ENCODE assay signal across 8 mouse cellular contexts in the genomic region with DNA sequence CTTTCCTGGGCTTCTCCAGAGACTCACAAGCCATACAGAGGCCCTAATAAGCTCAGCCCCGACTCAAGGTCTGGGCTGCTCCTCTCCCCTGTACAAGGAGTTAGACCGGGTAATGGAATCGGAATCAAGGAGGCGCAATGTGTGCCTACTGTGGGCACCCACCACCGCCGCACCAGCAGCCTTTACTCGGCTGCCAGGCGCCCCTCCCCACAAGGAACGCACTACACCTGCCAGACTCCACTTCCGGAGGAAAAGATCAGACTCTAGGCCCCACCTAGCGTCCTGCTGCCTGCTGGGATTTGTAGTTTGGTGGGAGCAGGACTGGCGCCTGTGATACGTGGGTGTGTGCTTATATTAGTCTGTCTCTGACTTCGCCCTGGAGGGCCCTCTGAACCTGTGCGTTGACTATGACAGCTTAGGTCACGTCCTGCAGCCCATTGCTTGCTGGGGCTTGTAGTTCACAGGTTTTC. TPM values are rescaled to one million over a fixed set of nuclear protein-coding genes. Genes with fewer than 3 reads are reported as not detected.
A peak's percentile ranks its signal among the peaks of the same experiment; 100 is the strongest.
DNase-seq lines count a peak whose midpoint lies in the region; ATAC-seq lines count a peak whose summit lies in the region.

No protein-coding gene starts in this region.

- peak overlapping the region; percentile 61 for H3K9ac ChIP-seq in heart, embryonic 16.5 days (ENCODE audit: low read length)
- H3K9ac ChIP-seq in liver, embryonic 15.5 days, result peak overlapping the region; percentile 64
- H3K9ac ChIP-seq in neural tube, embryonic 12.5 days, result peak overlapping the region; percentile 59

- 2% methylated on average over 16 of the region's 16 CpGs for WGBS in forebrain, embryonic 10.5 days
- 3% methylated on average over 16 of the region's 16 CpGs for WGBS in heart, embryonic 16.5 days
- WGBS in liver, embryonic 15.5 days (ENCODE audit: insufficient replicate concordance), result 4% methylated on average over 16 of the region's 16 CpGs
- WGBS in neural tube, embryonic 12.5 days, result 2% methylated on average over 16 of the region's 16 CpGs

- no peaks in the 10 kb centered on the region for H3K36me3 ChIP-seq in forebrain, embryonic 10.5 days (replicated peaks)
- no peaks in the 10 kb centered on the region for H3K36me3 ChIP-seq in heart, embryonic 16.5 days (ENCODE audit: control insufficient read depth, insufficient read depth)
- no peaks in the 10 kb centered on the region for H3K36me3 ChIP-seq in liver, embryonic 15.5 days (replicated peaks)
- no peaks in the 10 kb centered on the region for H3K36me3 ChIP-seq in neural tube, embryonic 12.5 days

- peak overlapping the region; percentile 85 for H3K27ac ChIP-seq in forebrain, embryonic 10.5 days
- H3K27ac ChIP-seq in heart, embryonic 16.5 days (ENCODE audit: low read length), result peak overlapping the region; percentile 3; the same call in 1 of the 2 replicates
- H3K27ac ChIP-seq in liver, embryonic 15.5 days (replicated peaks), result peak overlapping the region; percentile 65; the same call in 1 of the 2 replicates
- H3K27ac ChIP-seq in neural tube, embryonic 12.5 days, result no peak overlapping the region

- peak overlapping the region; percentile 59 for H3K4me2 ChIP-seq in heart, embryonic 16.5 days (ENCODE audit: low read depth, low read length)
- H3K4me2 ChIP-seq in liver, embryonic 15.5 days, result peak overlapping the region; percentile 78
- peak overlapping the region; percentile 66 for H3K4me2 ChIP-seq in neural tube, embryonic 12.5 days (replicated peaks)

- H3K4me1 ChIP-seq in forebrain, embryonic 10.5 days, result peaks cover 28% of the 10 kb centered on the region
- peaks cover 16% of the 10 kb centered on the region for H3K4me1 ChIP-seq in heart, embryonic 16.5 days (ENCODE audit: control insufficient read depth, insufficient read depth, low read length)
- H3K4me1 ChIP-seq in liver, embryonic 15.5 days (replicated peaks), result peaks cover 35% of the 10 kb centered on the region
- peaks cover 13% of the 10 kb centered on the region; the same call in 1 of the 2 replicates for H3K4me1 ChIP-seq in neural tube, embryonic 12.5 days

- DNase-seq in CD8-positive naive resting alpha-beta T cell, adult 2 months (ENCODE audit: low read depth in 2 of 2, low spot score in 2 of 2), result peak; percentile 76 to 82
- peak; percentile 73 for DNase-seq in c-Kit-positive CD71-negative TER-119-negative erythroid progenitor cells, embryonic 14.5 days (ENCODE audit: low read depth)
- peak; percentile 72 for DNase-seq in forebrain, embryonic 10.5 days (ENCODE audit: extremely low spot score, low spot score)
- peak; percentile 89 to 94 for DNase-seq in kidney, postnatal 36 days
- DNase-seq in telencephalon, adult 2 months (ENCODE audit: low read depth, low spot score), result peak; percentile 96

- peak; percentile 98 for ATAC-seq in heart, embryonic 16.5 days (replicated peaks; ENCODE audit: extremely low read depth, insufficient read depth, low FRiP score)
- ATAC-seq in liver, embryonic 15.5 days (ENCODE audit: insufficient read depth), result peak; percentile 98
- ATAC-seq in neural tube, embryonic 12.5 days (ENCODE audit: low FRiP score, low read depth), result peak; percentile 87

- peak overlapping the region; percentile 64 for H3K4me3 ChIP-seq in forebrain, embryonic 10.5 days
- H3K4me3 ChIP-seq in heart, embryonic 16.5 days (ENCODE audit: low read length), result peak overlapping the region; percentile 54
- peak overlapping the region; percentile 65 for H3K4me3 ChIP-seq in liver, embryonic 15.5 days (replicated peaks)
- peak overlapping the region; percentile 39 for H3K4me3 ChIP-seq in neural tube, embryonic 12.5 days

- H3K9me3 ChIP-seq in forebrain, embryonic 10.5 days, result no peaks in the 10 kb centered on the region
- no peaks in the 10 kb centered on the region for H3K9me3 ChIP-seq in heart, embryonic 16.5 days (replicated peaks; ENCODE audit: control insufficient read depth, low read length)
- no peaks in the 10 kb centered on the region for H3K9me3 ChIP-seq in liver, embryonic 15.5 days (replicated peaks)
- H3K9me3 ChIP-seq in neural tube, embryonic 12.5 days, result no peaks in the 10 kb centered on the region

- H3K27me3 ChIP-seq in forebrain, embryonic 10.5 days (ENCODE audit: poor library complexity, severe bottlenecking), result peaks cover 3% of the 10 kb centered on the region
- H3K27me3 ChIP-seq in heart, embryonic 16.5 days (ENCODE audit: control insufficient read depth, insufficient read depth, low read length), result no peaks in the 10 kb centered on the region
- no peaks in the 10 kb centered on the region for H3K27me3 ChIP-seq in liver, embryonic 15.5 days
- H3K27me3 ChIP-seq in neural tube, embryonic 12.5 days (replicated peaks), result no peaks in the 10 kb centered on the region

RNA-seq across cellular contexts. Expression of a gene that starts 5.6 kb away (rescaled TPM):
- polyA plus RNA-seq in forebrain, embryonic 10.5 days (2016; fragmentation: Nextera tagmentation; extraction: Ambion mirVana), result 8.9 and 10.5 TPM in 2 replicates
- 32.3 and 32.8 TPM in 2 replicates for polyA plus RNA-seq in heart, embryonic 16.5 days (2015; fragmentation: Nextera tagmentation; extraction: Ambion mirVana)
- 20.4 and 23.8 TPM in 2 replicates for polyA plus RNA-seq in liver, embryonic 15.5 days (2015; fragmentation: Nextera tagmentation; extraction: Ambion mirVana)
- polyA plus RNA-seq in neural tube, embryonic 12.5 days (2016; fragmentation: Nextera tagmentation; extraction: Ambion mirVana), result 11.6 and 13.7 TPM in 2 replicates

RNA-seq across cellular contexts. Expression of a gene that starts 17.1 kb away (rescaled TPM):
- 0.11 and 0.30 TPM in 2 replicates for polyA plus RNA-seq in forebrain, embryonic 10.5 days (2016; fragmentation: Nextera tagmentation; extraction: Ambion mirVana)
- polyA plus RNA-seq in heart, embryonic 16.5 days (2015; fragmentation: Nextera tagmentation; extraction: Ambion mirVana), result 0.16 TPM in 1 of 2 replicates, not detected in the other
- polyA plus RNA-seq in liver, embryonic 15.5 days (2015; fragmentation: Nextera tagmentation; extraction: Ambion mirVana), result not detected in 2 replicates
- 0.34 and 0.96 TPM in 2 replicates for polyA plus RNA-seq in neural tube, embryonic 12.5 days (2016; fragmentation: Nextera tagmentation; extraction: Ambion mirVana)

RNA-seq across cellular contexts. Expression of a gene that starts 59.6 kb away (rescaled TPM):
- polyA plus RNA-seq in forebrain, embryonic 10.5 days (2016; fragmentation: Nextera tagmentation; extraction: Ambion mirVana), result 12.5 and 13.7 TPM in 2 replicates
- polyA plus RNA-seq in heart, embryonic 16.5 days (2015; fragmentation: Nextera tagmentation; extraction: Ambion mirVana), result 13.8 and 15.2 TPM in 2 replicates
- 4.2 TPM in 2 replicates for polyA plus RNA-seq in liver, embryonic 15.5 days (2015; fragmentation: Nextera tagmentation; extraction: Ambion mirVana)
- polyA plus RNA-seq in neural tube, embryonic 12.5 days (2016; fragmentation: Nextera tagmentation; extraction: Ambion mirVana), result 15.7 and 17.2 TPM in 2 replicates

RNA-seq across cellular contexts. Expression of a gene that starts 59.7 kb away (rescaled TPM):
- polyA plus RNA-seq in forebrain, embryonic 10.5 days (2016; fragmentation: Nextera tagmentation; extraction: Ambion mirVana), result 8.1 and 8.3 TPM in 2 replicates
- 25.3 and 30.5 TPM in 2 replicates for polyA plus RNA-seq in heart, embryonic 16.5 days (2015; fragmentation: Nextera tagmentation; extraction: Ambion mirVana)
- polyA plus RNA-seq in liver, embryonic 15.5 days (2015; fragmentation: Nextera tagmentation; extraction: Ambion mirVana), result 17.9 and 18.2 TPM in 2 replicates
- 5.1 and 6.1 TPM in 2 replicates for polyA plus RNA-seq in neural tube, embryonic 12.5 days (2016; fragmentation: Nextera tagmentation; extraction: Ambion mirVana)
